Mouse (Mus musculus) testis, adult 2 months (tissue): ENCODE measurements around the gene Tspan11.

Experiments
- CTCF ChIP-seq: fragments of 200-500 bp; IDR thresholded peaks from 2 replicates; pipeline ENCODE4 v1.5.1; 2012; ENCODE audit warnings: low read depth, mild to moderate bottlenecking, inconsistent platforms, low read length, moderate library complexity; ENCODE audit not compliant: control insufficient read depth, insufficient read depth, insufficient replicate concordance
- POLR2A ChIP-seq: fragments of 200-500 bp; IDR thresholded peaks from 2 replicates; pipeline ENCODE4 v1.6.1; 2012; ENCODE audit warnings: low read depth, mild to moderate bottlenecking, inconsistent platforms, low read length, moderate library complexity; ENCODE audit not compliant: control insufficient read depth

GRCm38 (mm10) chr6:127992993-127993392 lies 105.6 kb downstream of the Tspan11 start:
- TF ChIP-seq CTCF (no peak), POLR2A (no peak)
